Mouse (Mus musculus) forebrain, embryonic 11.5 days (tissue): ENCODE data around the gene Gdpd1. TPM values are rescaled to one million over a fixed set of nuclear protein-coding genes. Genes with fewer than 3 reads are reported as not detected.

Experiments used
- ATAC-seq: fragments of 200-750 bp; cut with Nextera tagmentation; replicated peaks from 2 replicates; pipeline ENCODE4 v1.8.0; 2017; ENCODE audit warnings: moderate TSS enrichment; ENCODE audit not compliant: low FRiP score
- DNase-seq: peaks from one replicate; pipeline ENCODE4 v3.0.0-alpha.2; 2017; ENCODE audit warnings: low spot score
- H3K27ac ChIP-seq: fragments of 300-500 bp; sonication (generic); 2 replicates; pipeline ENCODE4 v1.5.1; 2014; ENCODE audit warnings: low read depth, low read length
- H3K27me3 ChIP-seq: fragments of 300-500 bp; sonication (generic); 2 replicates; pipeline ENCODE4 v1.6.1; 2014; ENCODE audit warnings: mild to moderate bottlenecking, low read length, mixed read lengths; ENCODE audit not compliant: control insufficient read depth, insufficient read depth
- H3K36me3 ChIP-seq: fragments of 300-500 bp; sonication (generic); 2 replicates; pipeline ENCODE4 v1.6.1; 2014; ENCODE audit warnings: mild to moderate bottlenecking, low read length, moderate library complexity, mixed read lengths; ENCODE audit not compliant: control insufficient read depth, insufficient read depth
- H3K4me1 ChIP-seq: fragments of 300-500 bp; sonication (generic); replicated peaks from 2 replicates; pipeline ENCODE4 v1.6.1; 2014; ENCODE audit warnings: low read length, mixed read lengths; ENCODE audit not compliant: control insufficient read depth, insufficient read depth
- H3K4me2 ChIP-seq: fragments of 300-500 bp; sonication (generic); 2 replicates; pipeline ENCODE4 v1.6.1; 2014; ENCODE audit warnings: low read depth, mild to moderate bottlenecking, low read length, moderate library complexity, mixed read lengths; ENCODE audit not compliant: severe bottlenecking
- H3K4me3 ChIP-seq: fragments of 300-500 bp; sonication (generic); 2 replicates; pipeline ENCODE4 v1.5.1; 2014; ENCODE audit warnings: low read depth, low read length
- H3K9ac ChIP-seq: fragments of 300-500 bp; sonication (generic); 2 replicates; pipeline ENCODE4 v1.6.1; 2014; ENCODE audit warnings: low read length
- H3K9me3 ChIP-seq: fragments of 300-500 bp; sonication (generic); 2 replicates; pipeline ENCODE4 v1.6.1; 2016; ENCODE audit warnings: low read length, mixed read lengths; ENCODE audit not compliant: control insufficient read depth
- WGBS: fragments of 180-500 bp; shearing (Covaris S2); extraction: QIAGEN DNeasy Blood & Tissue Kit; methylation state at CpG from one replicate; pipeline ENCODE4 v1.1.7; 2014; 5-methylcytosine and 5-hydroxymethylcytosine counted together
- polyA plus RNA-seq: library from polyadenylated mRNA; unstranded; fragments of >200 nt; fragmentation: Nextera tagmentation; extraction: Ambion mirVana; gene quantifications from 2 replicates; pipeline ENCODE4 v1.2.1, GENCODE M21; 2014

Gene Gdpd1
- polyA plus RNA-seq, 1 experiment from 2014 or later = 77.7 TPM

DNA sequence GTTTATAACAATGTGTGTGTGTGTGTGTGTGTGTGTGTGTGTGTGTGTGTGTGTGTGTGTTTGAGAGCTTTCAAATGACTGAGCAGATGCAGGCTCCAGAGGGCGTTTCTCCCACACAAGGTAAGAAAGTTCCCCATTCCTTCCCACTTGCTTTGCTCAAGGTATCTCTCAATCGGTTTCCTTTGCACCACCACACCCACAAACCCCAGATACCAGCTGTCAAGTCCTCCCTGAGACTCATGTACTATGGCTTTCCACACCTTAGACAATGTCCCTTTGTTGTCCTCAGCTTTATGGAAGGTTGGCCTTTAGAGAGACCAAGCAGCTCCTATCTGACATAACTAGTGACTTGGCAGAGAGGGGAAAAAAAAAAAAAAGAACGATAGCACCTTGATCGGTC, 51.1 kb downstream of the Gdpd1 start:
- DNase-seq (no peak), ATAC-seq (no peak)
- Histone ChIP-seq H3K4me1 (no peaks in the 10 kb centered on the region), H3K27ac (no peak overlapping the region), H3K4me3 (no peak overlapping the region), H3K4me2 (no peak overlapping the region), H3K9ac (no peak overlapping the region), H3K9me3 (no peaks in the 10 kb centered on the region), H3K27me3 (no peaks in the 10 kb centered on the region), H3K36me3 (no peaks in the 10 kb centered on the region)
- 71% methylated on average over 4 of the region's 4 CpGs for WGBS

DNA sequence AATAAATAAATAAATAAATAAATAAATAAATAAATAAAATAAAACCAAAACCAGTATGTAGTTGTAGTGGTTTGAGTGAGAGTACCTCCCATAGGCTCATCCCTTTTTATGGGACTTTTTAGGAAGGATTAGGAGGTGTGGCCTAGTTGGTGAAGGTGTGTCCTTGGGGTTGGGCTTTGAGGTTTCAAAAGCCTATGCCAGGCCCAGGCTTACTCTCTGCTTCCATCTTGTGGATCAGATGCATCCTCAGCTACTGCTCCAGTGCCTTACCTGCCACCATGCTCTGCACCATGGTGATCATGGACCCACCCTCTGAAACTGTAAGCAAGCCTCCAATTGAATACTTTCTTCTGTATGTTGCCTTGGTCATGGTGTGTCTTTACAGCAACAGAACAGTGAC, 52.3 kb downstream of the Gdpd1 start:
- DNase-seq = no peak
- H3K27me3 ChIP-seq = no peaks in the 10 kb centered on the region
- no peak overlapping the region for H3K9ac ChIP-seq
- H3K27ac ChIP-seq = no peak overlapping the region
- H3K4me3 ChIP-seq = no peak overlapping the region
- no peak for ATAC-seq
- H3K4me1 ChIP-seq = no peaks in the 10 kb centered on the region
- no peak overlapping the region for H3K4me2 ChIP-seq
- H3K9me3 ChIP-seq = no peaks in the 10 kb centered on the region
- H3K36me3 ChIP-seq = no peaks in the 10 kb centered on the region

- Histone ChIP-seq H3K9ac (no peak overlapping the region), H3K9me3 (no peaks in the 10 kb centered on the region), H3K27ac (no peak overlapping the region), H3K4me1 (no peaks in the 10 kb centered on the region), H3K4me2 (no peak overlapping the region), H3K4me3 (no peak overlapping the region), H3K27me3 (no peaks in the 10 kb centered on the region), H3K36me3 (no peaks in the 10 kb centered on the region)
- no peak for ATAC-seq
- no peak for DNase-seq
- 86% methylated on average over 5 of the region's 5 CpGs for WGBS
Observed at GRCm38 (mm10) chr11:87020449-87020848, 53.4 kb downstream of the Gdpd1 start.

- no peak overlapping the region for H3K27ac ChIP-seq
- no peak for DNase-seq
- H3K9ac ChIP-seq = no peak overlapping the region
- ATAC-seq = no peak
- H3K4me2 ChIP-seq = no peak overlapping the region
- 86% methylated on average over 8 of the region's 8 CpGs for WGBS
- H3K4me3 ChIP-seq = no peak overlapping the region
- H3K36me3 ChIP-seq = no peaks in the 10 kb centered on the region
- H3K27me3 ChIP-seq = no peaks in the 10 kb centered on the region
- no peaks in the 10 kb centered on the region for H3K4me1 ChIP-seq
- no peaks in the 10 kb centered on the region for H3K9me3 ChIP-seq
Observed at GRCm38 (mm10) chr11:87019431-87019830, 54.4 kb downstream of the Gdpd1 start.

DNA sequence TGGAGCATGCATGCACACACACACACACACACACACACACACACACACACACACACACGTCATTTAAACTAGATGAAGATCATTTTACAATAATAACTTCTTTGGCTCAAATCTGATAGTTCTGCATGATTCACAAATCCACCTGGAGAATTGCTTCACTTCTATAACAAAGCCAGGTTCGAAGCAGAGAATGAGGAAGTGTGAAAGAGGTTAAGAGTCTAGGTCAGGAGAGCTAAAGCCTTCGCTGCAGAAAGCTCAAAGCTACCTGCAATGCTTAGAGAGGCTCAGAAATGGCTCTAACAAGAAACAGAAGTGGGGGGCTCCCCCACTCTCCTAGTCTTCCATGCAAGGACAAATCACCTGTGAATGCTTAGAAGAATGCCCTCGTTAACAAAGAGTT, 55.8 kb downstream of the Gdpd1 start:
- Histone ChIP-seq H3K36me3 (no peaks in the 10 kb centered on the region), H3K4me2 (no peak overlapping the region), H3K27me3 (no peaks in the 10 kb centered on the region), H3K9me3 (no peaks in the 10 kb centered on the region), H3K4me3 (no peak overlapping the region), H3K9ac (no peak overlapping the region), H3K27ac (no peak overlapping the region), H3K4me1 (no peaks in the 10 kb centered on the region)
- ATAC-seq (no peak), DNase-seq (no peak)
- 81% methylated on average over 4 of the region's 4 CpGs for WGBS

DNA sequence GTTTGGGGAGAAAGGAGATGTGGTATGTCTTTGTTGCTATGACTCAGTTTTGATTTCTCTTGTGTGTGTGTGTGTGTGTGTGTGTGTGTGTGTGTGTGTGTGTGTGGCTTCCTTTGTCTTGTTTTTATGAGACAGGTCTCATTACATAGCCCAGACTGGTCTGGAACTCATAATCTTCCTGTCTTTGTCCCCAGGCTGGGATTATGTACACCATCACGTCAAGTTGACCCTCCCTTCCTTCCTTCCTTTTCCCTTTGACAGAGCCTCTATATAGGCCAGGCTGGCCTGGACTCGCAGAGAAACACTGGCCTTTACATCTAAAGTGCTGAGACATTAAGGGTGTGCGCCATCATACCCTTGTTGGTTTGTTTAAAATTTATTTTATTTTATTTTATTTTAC, 58.2 kb downstream of the Gdpd1 start:
- DNase-seq (no peak), ATAC-seq (no peak)
- Histone ChIP-seq H3K27ac (no peak overlapping the region), H3K36me3 (no peaks in the 10 kb centered on the region), H3K4me1 (no peaks in the 10 kb centered on the region), H3K9ac (no peak overlapping the region), H3K9me3 (no peaks in the 10 kb centered on the region), H3K27me3 (no peaks in the 10 kb centered on the region), H3K4me2 (no peak overlapping the region), H3K4me3 (no peak overlapping the region)
- 70% methylated on average over 3 of the region's 3 CpGs for WGBS

DNA sequence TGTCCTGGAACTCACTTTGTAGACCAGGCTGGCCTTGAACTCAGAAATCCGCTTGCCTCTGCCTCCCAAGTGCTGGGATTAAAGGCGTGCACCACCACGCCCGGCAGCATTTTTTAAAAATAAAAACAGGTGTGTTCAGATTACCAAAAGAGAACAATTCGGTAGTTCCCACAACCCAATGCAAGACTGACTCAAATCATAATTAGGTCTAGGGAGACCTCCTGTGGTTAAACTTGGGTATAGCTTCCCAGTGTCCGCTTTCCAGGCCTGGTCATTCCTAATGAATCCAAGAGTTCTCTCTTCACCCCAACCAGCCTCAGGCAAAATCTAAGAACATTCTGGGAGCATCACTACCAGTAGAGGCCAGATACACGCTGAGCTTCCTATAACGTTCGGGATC, 63.4 kb downstream of the Gdpd1 start:
- H3K4me1 ChIP-seq = peaks cover 2% of the 10 kb centered on the region; the same call in 1 of the 2 replicates
- H3K4me2 ChIP-seq = no peak overlapping the region
- DNase-seq (peak; percentile 67), ATAC-seq (no peak; the same call in 1 of the 2 replicates)
- 24% methylated on average over 9 of the region's 9 CpGs for WGBS
- no peaks in the 10 kb centered on the region for H3K27me3 ChIP-seq
- H3K9me3 ChIP-seq = no peaks in the 10 kb centered on the region
- H3K9ac ChIP-seq = no peak overlapping the region
- no peak overlapping the region for H3K27ac ChIP-seq
- no peaks in the 10 kb centered on the region for H3K36me3 ChIP-seq
- H3K4me3 ChIP-seq = no peak overlapping the region

DNA sequence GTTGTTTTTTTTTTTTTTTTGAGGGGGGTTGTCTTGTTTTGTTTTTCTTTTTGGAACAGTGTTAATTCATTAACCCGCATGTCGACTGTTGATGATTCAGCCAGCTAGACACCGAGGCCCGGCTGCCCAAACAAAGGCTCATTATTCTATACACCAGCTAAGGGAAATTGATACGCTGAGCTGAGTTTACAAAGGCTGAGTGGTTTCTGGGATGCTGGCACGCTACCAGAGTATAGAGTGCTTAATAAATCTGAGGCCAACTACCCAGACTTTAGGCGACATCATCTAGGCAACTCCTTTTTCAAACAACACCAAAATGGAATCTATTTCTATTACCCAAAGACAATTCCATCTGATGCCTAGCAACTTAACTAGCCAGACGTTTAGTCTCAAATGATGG, 66.5 kb downstream of the Gdpd1 start:
- H3K4me1 ChIP-seq = peaks cover 2% of the 10 kb centered on the region; the same call in 1 of the 2 replicates
- no peak overlapping the region for H3K9ac ChIP-seq
- no peak overlapping the region for H3K4me3 ChIP-seq
- DNase-seq = no peak
- H3K36me3 ChIP-seq = no peaks in the 10 kb centered on the region
- no peak for ATAC-seq
- H3K4me2 ChIP-seq = no peak overlapping the region
- no peaks in the 10 kb centered on the region for H3K27me3 ChIP-seq
- H3K27ac ChIP-seq = no peak overlapping the region
- 21% methylated on average over 8 of the region's 8 CpGs for WGBS
- no peaks in the 10 kb centered on the region for H3K9me3 ChIP-seq

GRCm38 (mm10) chr11:87004960-87005755, 68.7 kb downstream of the Gdpd1 start:
- Histone ChIP-seq H3K4me1 (peaks cover 2% of the 10 kb centered on the region; the same call in 1 of the 2 replicates), H3K36me3 (no peaks in the 10 kb centered on the region), H3K9me3 (no peaks in the 10 kb centered on the region), H3K4me3 (no peak overlapping the region), H3K9ac (no peak overlapping the region), H3K27me3 (no peaks in the 10 kb centered on the region), H3K4me2 (no peak overlapping the region), H3K27ac (no peak overlapping the region)
- DNase-seq (no peak), ATAC-seq (no peak)
- 61% methylated on average over 12 of the region's 12 CpGs for WGBS
